Mouse (Mus musculus) spleen, adult 2 months (tissue): ENCODE results near the gene Olfr1312.

Experiments
- CTCF ChIP-seq: fragments of 200-500 bp; IDR thresholded peaks from 2 replicates; pipeline ENCODE4 v1.5.1; 2011; ENCODE audit warnings: mild to moderate bottlenecking, inconsistent platforms; ENCODE audit not compliant: insufficient read depth, insufficient read length, insufficient replicate concordance; ENCODE audit errors: extremely low read depth
- POLR2A ChIP-seq: fragments of 200-500 bp; IDR thresholded peaks from 2 replicates; pipeline ENCODE4 v1.6.1; 2011; ENCODE audit warnings: low read depth, low read length, inconsistent platforms

- TF ChIP-seq CTCF (no peak), POLR2A (no peak)
These were observed 35.1 kb downstream of the Olfr1312 start for GRCm38 (mm10) chr2:112014900-112015299.
